Mouse (Mus musculus) liver (tissue): ENCODE data around the gene Slc37a1.
A peak's percentile ranks its signal among the peaks of the same experiment; 100 is the strongest.

Source experiments
- DNase-seq: peaks from one replicate; pipeline ENCODE4 v3.0.0-alpha.2; 2020; ENCODE audit warnings: mixed read lengths

Gene Slc37a1

GRCm38 (mm10) chr17:31295215-31295891 lies 8.8 kb downstream of the Slc37a1 start:
- peak; percentile 62 for DNase-seq

GRCm38 (mm10) chr17:31295892-31296781 lies 9.5 kb downstream of the Slc37a1 start:
- peak; percentile 75 for DNase-seq

GRCm38 (mm10) chr17:31297521-31297939 lies 10.9 kb downstream of the Slc37a1 start:
- DNase-seq: peak; percentile 36

- DNase-seq: no peak
These were observed 12.0 kb downstream of the Slc37a1 start for GRCm38 (mm10) chr17:31298419-31299209.

GRCm38 (mm10) chr17:31299981-31300380 lies 13.4 kb downstream of the Slc37a1 start:
- no peak for DNase-seq

- DNase-seq: no peak
These were observed 14.1 kb downstream of the Slc37a1 start for GRCm38 (mm10) chr17:31300736-31301135.

GRCm38 (mm10) chr17:31303401-31303800 lies 16.8 kb downstream of the Slc37a1 start:
- DNase-seq: no peak

GRCm38 (mm10) chr17:31304895-31305775 lies 18.5 kb downstream of the Slc37a1 start:
- DNase-seq: peak; percentile 32

GRCm38 (mm10) chr17:31305776-31306120 lies 19.2 kb downstream of the Slc37a1 start:
- DNase-seq: no peak

GRCm38 (mm10) chr17:31307756-31308155 lies 21.2 kb downstream of the Slc37a1 start:
- no peak for DNase-seq

- DNase-seq: no peak
These were observed 21.8 kb downstream of the Slc37a1 start for GRCm38 (mm10) chr17:31308291-31308816.

GRCm38 (mm10) chr17:31309281-31309793 lies 22.7 kb downstream of the Slc37a1 start:
- DNase-seq: no peak

- DNase-seq: no peak
These were observed 24.5 kb downstream of the Slc37a1 start for GRCm38 (mm10) chr17:31311047-31311446.

GRCm38 (mm10) chr17:31312648-31313047 lies 26.1 kb downstream of the Slc37a1 start:
- no peak for DNase-seq

- DNase-seq: no peak
These were observed 28.6 kb downstream of the Slc37a1 start for GRCm38 (mm10) chr17:31315046-31315792.

GRCm38 (mm10) chr17:31315993-31316392 lies 29.4 kb downstream of the Slc37a1 start:
- DNase-seq: no peak

GRCm38 (mm10) chr17:31316998-31317397 lies 30.4 kb downstream of the Slc37a1 start:
- DNase-seq: no peak

- no peak for DNase-seq
These were observed 31.1 kb downstream of the Slc37a1 start for GRCm38 (mm10) chr17:31317521-31318272.

- no peak for DNase-seq
These were observed 32.5 kb downstream of the Slc37a1 start for GRCm38 (mm10) chr17:31318906-31319767.
